Mouse (Mus musculus) liver, embryonic 15.5 days (tissue): ENCODE data around the gene Dock9. TPM values are rescaled to one million over a fixed set of nuclear protein-coding genes. Genes with fewer than 3 reads are reported as not detected.
"Not testable (repeated sequence)": the region's sequence is repeated elsewhere in the genome, so short reads cannot be mapped to it uniquely, and the experiment has no call there.

Experiments
- ATAC-seq: fragments of 200-750 bp; cut with Nextera tagmentation; 2 replicates; pipeline ENCODE4 v1.8.0; 2017; ENCODE audit warnings: moderate number of reproducible peaks, mild to moderate bottlenecking, moderate library complexity; ENCODE audit not compliant: insufficient read depth
- H3K27ac ChIP-seq: fragments of 300-500 bp; sonication (generic); replicated peaks from 2 replicates; pipeline ENCODE4 v1.5.1; 2015; ENCODE audit warnings: mild to moderate bottlenecking, inconsistent platforms
- H3K27me3 ChIP-seq: fragments of 300-500 bp; sonication (generic); 2 replicates; pipeline ENCODE4 v1.6.1; 2015; ENCODE audit warnings: mild to moderate bottlenecking, inconsistent platforms
- H3K36me3 ChIP-seq: fragments of 300-500 bp; sonication (generic); replicated peaks from 2 replicates; pipeline ENCODE4 v1.6.1; 2015; ENCODE audit warnings: moderate library complexity, mild to moderate bottlenecking, inconsistent platforms
- H3K4me1 ChIP-seq: fragments of 300-500 bp; sonication (generic); replicated peaks from 2 replicates; pipeline ENCODE4 v1.6.1; 2015; ENCODE audit warnings: inconsistent platforms
- H3K4me2 ChIP-seq: fragments of 300-500 bp; sonication (generic); 2 replicates; pipeline ENCODE4 v1.6.1; 2015; ENCODE audit warnings: moderate library complexity, mild to moderate bottlenecking, inconsistent platforms
- H3K4me3 ChIP-seq: fragments of 300-500 bp; sonication (generic); replicated peaks from 2 replicates; pipeline ENCODE4 v1.5.1; 2015; ENCODE audit warnings: mild to moderate bottlenecking, inconsistent platforms
- H3K9ac ChIP-seq: fragments of 300-500 bp; sonication (generic); 2 replicates; pipeline ENCODE4 v1.6.1; 2015; ENCODE audit warnings: moderate library complexity, mild to moderate bottlenecking, inconsistent platforms
- H3K9me3 ChIP-seq: fragments of 300-500 bp; sonication (generic); replicated peaks from 2 replicates; pipeline ENCODE4 v1.6.1; 2016; ENCODE audit warnings: inconsistent platforms
- WGBS: fragments of 180-500 bp; shearing (Covaris S2); methylation state at CpG from one replicate; pipeline ENCODE4 v1.1.7; 2015; ENCODE audit warnings: mixed read lengths; ENCODE audit not compliant: insufficient replicate concordance; 5-methylcytosine and 5-hydroxymethylcytosine counted together
- polyA plus RNA-seq: library from polyadenylated mRNA; unstranded; fragments of >200 nt; fragmentation: Nextera tagmentation; extraction: Ambion mirVana; gene quantifications from 2 replicates; pipeline ENCODE4 v1.2.1, GENCODE M21; 2015

Dock9 gene
- polyA plus RNA-seq, 1 experiment from 2014 or later, result 1.2 TPM

GRCm38 (mm10) chr14:121644302-121644701 lies 153.3 kb downstream of the Dock9 start:
- Histone ChIP-seq H3K9ac (no peak overlapping the region), H3K36me3 (no peaks in the 10 kb centered on the region), H3K27ac (no peak overlapping the region), H3K4me1 (no peaks in the 10 kb centered on the region), H3K27me3 (no peaks in the 10 kb centered on the region), H3K4me2 (no peak overlapping the region), H3K9me3 (no peaks in the 10 kb centered on the region), H3K4me3 (no peak overlapping the region)
- WGBS, result 53% methylated on average over 2 of the region's 2 CpGs
- no peak for ATAC-seq

GRCm38 (mm10) chr14:121641271-121641670 lies 156.4 kb downstream of the Dock9 start:
- Histone ChIP-seq H3K9me3 (no peaks in the 10 kb centered on the region), H3K4me1 (no peaks in the 10 kb centered on the region), H3K9ac (no peak overlapping the region), H3K36me3 (no peaks in the 10 kb centered on the region), H3K27ac (no peak overlapping the region), H3K27me3 (no peaks in the 10 kb centered on the region), H3K4me2 (no peak overlapping the region), H3K4me3 (no peak overlapping the region)
- no peak for ATAC-seq
- 44% methylated on average over 7 of the region's 7 CpGs for WGBS

- Histone ChIP-seq H3K4me1 (no peaks in the 10 kb centered on the region), H3K4me2 (no peak overlapping the region), H3K27me3 (no peaks in the 10 kb centered on the region), H3K36me3 (no peaks in the 10 kb centered on the region), H3K9ac (no peak overlapping the region), H3K27ac (no peak overlapping the region), H3K4me3 (no peak overlapping the region), H3K9me3 (no peaks in the 10 kb centered on the region)
- 65% methylated on average over 12 of the region's 12 CpGs for WGBS
- no peak for ATAC-seq
These were observed 160.6 kb downstream of the Dock9 start for GRCm38 (mm10) chr14:121636935-121637510.

GRCm38 (mm10) chr14:121634736-121635430 lies 162.8 kb downstream of the Dock9 start:
- no peaks in the 10 kb centered on the region for H3K9me3 ChIP-seq
- H3K4me3 ChIP-seq, result no peak overlapping the region
- no peaks in the 10 kb centered on the region for H3K4me1 ChIP-seq
- no peak overlapping the region for H3K27ac ChIP-seq
- H3K4me2 ChIP-seq, result no peak overlapping the region
- no peak for ATAC-seq
- no peaks in the 10 kb centered on the region for H3K36me3 ChIP-seq
- 69% methylated on average over 11 of the region's 11 CpGs for WGBS
- no peak overlapping the region for H3K9ac ChIP-seq
- H3K27me3 ChIP-seq, result no peaks in the 10 kb centered on the region

- Histone ChIP-seq H3K9me3 (no peaks in the 10 kb centered on the region), H3K27me3 (no peaks in the 10 kb centered on the region), H3K9ac (no peak overlapping the region), H3K36me3 (no peaks in the 10 kb centered on the region), H3K4me1 (no peaks in the 10 kb centered on the region), H3K4me3 (no peak overlapping the region), H3K27ac (no peak overlapping the region), H3K4me2 (no peak overlapping the region)
- no peak for ATAC-seq
- WGBS, result 64% methylated on average over 14 of the region's 14 CpGs
These were observed 163.4 kb downstream of the Dock9 start for GRCm38 (mm10) chr14:121634093-121634735.

- Histone ChIP-seq H3K27me3 (no peaks in the 10 kb centered on the region), H3K4me1 (no peaks in the 10 kb centered on the region), H3K9ac (no peak overlapping the region), H3K27ac (no peak overlapping the region), H3K9me3 (no peaks in the 10 kb centered on the region), H3K36me3 (no peaks in the 10 kb centered on the region), H3K4me3 (no peak overlapping the region), H3K4me2 (no peak overlapping the region)
- 79% methylated on average over 8 of the region's 8 CpGs for WGBS
- no peak for ATAC-seq
These were observed 165.7 kb downstream of the Dock9 start for GRCm38 (mm10) chr14:121631934-121632333.

GRCm38 (mm10) chr14:121626741-121627140 lies 170.9 kb downstream of the Dock9 start:
- Histone ChIP-seq H3K9me3 (no peaks in the 10 kb centered on the region), H3K9ac (no peak overlapping the region), H3K27ac (no peak overlapping the region), H3K4me1 (no peaks in the 10 kb centered on the region), H3K27me3 (no peaks in the 10 kb centered on the region), H3K36me3 (no peaks in the 10 kb centered on the region), H3K4me3 (no peak overlapping the region), H3K4me2 (no peak overlapping the region)
- 80% methylated on average over 12 of the region's 12 CpGs for WGBS
- no peak for ATAC-seq

- H3K4me1 ChIP-seq, H3K9ac ChIP-seq, H3K4me2 ChIP-seq, H3K27me3 ChIP-seq, H3K9me3 ChIP-seq, H3K27ac ChIP-seq, H3K4me3 ChIP-seq, H3K36me3 ChIP-seq, ATAC-seq: not testable (repeated sequence)
- WGBS, result 62% methylated on average over 6 of the region's 6 CpGs
These were observed 173.6 kb downstream of the Dock9 start for GRCm38 (mm10) chr14:121623996-121624542.

GRCm38 (mm10) chr14:121621806-121622205 lies 175.8 kb downstream of the Dock9 start:
- Histone ChIP-seq H3K27ac (no peak overlapping the region), H3K4me1 (no peaks in the 10 kb centered on the region), H3K4me3 (no peak overlapping the region), H3K27me3 (no peaks in the 10 kb centered on the region), H3K9ac (no peak overlapping the region), H3K4me2 (no peak overlapping the region), H3K9me3 (no peaks in the 10 kb centered on the region), H3K36me3 (no peaks in the 10 kb centered on the region)
- ATAC-seq, result no peak
- WGBS, result 77% methylated on average over 3 of the region's 3 CpGs

- Histone ChIP-seq H3K4me3 (no peak overlapping the region), H3K4me1 (no peaks in the 10 kb centered on the region), H3K4me2 (no peak overlapping the region), H3K27ac (no peak overlapping the region), H3K27me3 (no peaks in the 10 kb centered on the region), H3K9me3 (no peaks in the 10 kb centered on the region), H3K9ac (no peak overlapping the region), H3K36me3 (no peaks in the 10 kb centered on the region)
- ATAC-seq, result no peak
- 78% methylated on average over 3 of the region's 3 CpGs for WGBS
These were observed 177.1 kb downstream of the Dock9 start for GRCm38 (mm10) chr14:121620567-121620966.

- Histone ChIP-seq H3K4me2 (no peak overlapping the region), H3K27ac (no peak overlapping the region), H3K4me1 (no peaks in the 10 kb centered on the region), H3K4me3 (no peak overlapping the region), H3K36me3 (no peaks in the 10 kb centered on the region), H3K27me3 (no peaks in the 10 kb centered on the region), H3K9me3 (no peaks in the 10 kb centered on the region), H3K9ac (no peak overlapping the region)
- WGBS, result 92% methylated on average over 7 of the region's 7 CpGs
- no peak for ATAC-seq
These were observed 177.5 kb downstream of the Dock9 start for GRCm38 (mm10) chr14:121620157-121620556.
